Mouse (Mus musculus) ES-E14 (cell line): ENCODE data around the gene Zbtb37. TPM values are rescaled to one million over a fixed set of nuclear protein-coding genes. Genes with fewer than 3 reads are reported as not detected.

ENCODE experiments used
- DNase-seq: peaks from one replicate; pipeline ENCODE4 v3.0.0-alpha.2; 2013; ENCODE audit warnings: low read depth, low spot score
- H3K27ac ChIP-seq: 2 replicates; pipeline ENCODE4 v1.5.1; 2012; ENCODE audit warnings: low read depth, mild to moderate bottlenecking, low read length, moderate library complexity, mixed read lengths; ENCODE audit not compliant: poor library complexity, insufficient read depth, severe bottlenecking
- H3K36me3 ChIP-seq: 2 replicates; pipeline ENCODE4 v1.6.1; 2012; ENCODE audit warnings: mild to moderate bottlenecking, low read length, moderate library complexity, mixed read lengths; ENCODE audit not compliant: control insufficient read depth, poor library complexity, insufficient read depth, severe bottlenecking
- H3K4me1 ChIP-seq, 2 experiments: fragments of 150-350 bp in 1 of 2; sonication (generic) in 1 of 2; 2 replicates each; pipeline ENCODE4 v1.6.1; 2012; ENCODE audit warnings: low read length in 2 of 2, mild to moderate bottlenecking in 1 of 2, mixed read lengths in 1 of 2; ENCODE audit not compliant: control insufficient read depth in 2 of 2, insufficient read depth in 2 of 2, poor library complexity in 1 of 2
- H3K4me3 ChIP-seq, 2 experiments: fragments of 150-350 bp in 1 of 2; sonication (generic) in 1 of 2; 2 replicates each; pipeline ENCODE4 v1.5.1; 2012; ENCODE audit warnings: low read length in 2 of 2, low read depth in 1 of 2, mild to moderate bottlenecking in 1 of 2, mixed read lengths in 1 of 2; ENCODE audit not compliant: insufficient read depth in 1 of 2, poor library complexity in 1 of 2, severe bottlenecking in 1 of 2
- H3K9ac ChIP-seq: 2 replicates; pipeline ENCODE4 v1.6.1; 2012; ENCODE audit warnings: low read depth, mild to moderate bottlenecking, low read length, mixed read lengths; ENCODE audit not compliant: poor library complexity, insufficient read depth, severe bottlenecking
- H3K9me3 ChIP-seq: fragments of 150-350 bp; sonication (generic); 2 replicates; pipeline ENCODE4 v1.6.1; 2012; ENCODE audit warnings: low read depth, mild to moderate bottlenecking, low read length; ENCODE audit not compliant: control insufficient read depth, insufficient read depth
- CHD2 ChIP-seq: IDR thresholded peaks from 2 replicates; pipeline ENCODE4 v1.6.1; 2014; ENCODE audit warnings: mild to moderate bottlenecking, low read depth, low read length, inconsistent platforms
- HCFC1 ChIP-seq: IDR thresholded peaks from 2 replicates; pipeline ENCODE4 v1.6.1; 2012; ENCODE audit warnings: low read length, inconsistent platforms, borderline replicate concordance; ENCODE audit not compliant: insufficient read depth
- MAFK ChIP-seq: IDR thresholded peaks from 2 replicates; pipeline ENCODE4 v1.6.1; 2014; ENCODE audit warnings: mild to moderate bottlenecking, low read depth, low read length, inconsistent platforms; ENCODE audit not compliant: insufficient read depth
- ZC3H11A ChIP-seq: IDR thresholded peaks from 2 replicates; pipeline ENCODE4 v1.6.1; 2012; ENCODE audit warnings: low read depth, mild to moderate bottlenecking, inconsistent platforms, low read length, borderline replicate concordance
- ZNF384 ChIP-seq: IDR thresholded peaks from 2 replicates; pipeline ENCODE4 v1.6.1; 2012; ENCODE audit warnings: low read depth, low read length, inconsistent platforms
- in situ Hi-C, 2 experiments: fragments of 600-800 bp; cut with MboI; formaldehyde crosslinking; loops; one replicate each; pipeline ENCODE4 v1.15.1; 2025; ENCODE audit warnings: low sequenced_read_pairs in 2 of 2, inconsistent platforms in 1 of 2; ENCODE audit not compliant: unreplicated experiment in 2 of 2
- total RNA-seq: library from RNA; depleted of rRNA; stranded (reverse); fragments of 300-350 nt; gene quantifications from 2 replicates; pipeline ENCODE4 v1.2.3, GENCODE M21; 2012; rRNA removed

Zbtb37 gene
- total RNA-seq, 1 experiment: 13.0 TPM

- Histone ChIP-seq H3K4me3 (no peak overlapping the region), H3K9ac (no peak overlapping the region), H3K27ac (no peak overlapping the region), H3K36me3 (peaks cover 4% of the 10 kb centered on the region), H3K4me1 (no peaks in the 10 kb centered on the region), H3K9me3 (no peaks in the 10 kb centered on the region)
- TF ChIP-seq ZNF384 (no peak), MAFK (no peak), HCFC1 (no peak), CHD2 (no peak), ZC3H11A (no peak)
- DNase-seq: no peak
- in situ Hi-C loops: no loop called here
Measured at GRCm38 (mm10) chr1:160968643-160969042, 66.0 kb downstream of the Zbtb37 start.

GRCm38 (mm10) chr1:160967268-160967667 lies 67.4 kb downstream of the Zbtb37 start:
- no peak overlapping the region for H3K9ac ChIP-seq
- no peaks in the 10 kb centered on the region for H3K9me3 ChIP-seq
- TF ChIP-seq HCFC1 (no peak), ZC3H11A (no peak), ZNF384 (no peak), CHD2 (no peak), MAFK (no peak)
- H3K27ac ChIP-seq: no peak overlapping the region
- H3K36me3 ChIP-seq: peaks cover 10% of the 10 kb centered on the region
- in situ Hi-C loops: no loop called here
- H3K4me1 ChIP-seq: no peaks in the 10 kb centered on the region
- no peak for DNase-seq
- no peak overlapping the region for H3K4me3 ChIP-seq

GRCm38 (mm10) chr1:160963199-160963598 lies 71.5 kb downstream of the Zbtb37 start:
- H3K36me3 ChIP-seq: peaks cover 12% of the 10 kb centered on the region
- H3K4me3 ChIP-seq: no peak overlapping the region
- DNase-seq: no peak
- H3K27ac ChIP-seq: no peak overlapping the region
- no peaks in the 10 kb centered on the region for H3K4me1 ChIP-seq
- in situ Hi-C loops: no loop called here
- TF ChIP-seq MAFK (no peak), ZC3H11A (no peak), CHD2 (no peak), ZNF384 (no peak), HCFC1 (no peak)
- no peaks in the 10 kb centered on the region for H3K9me3 ChIP-seq
- no peak overlapping the region for H3K9ac ChIP-seq

Other genes starting within 250 kb of the Zbtb37 start
- gene Rabgap1l, start 241.6 kb downstream of the Zbtb37 start, total RNA-seq: 10.3 and 18.1 TPM in 2 replicates
- 23.2 and 24.9 TPM in 2 replicates for gene Rc3h1, start 128.4 kb downstream of the Zbtb37 start, total RNA-seq
- gene Serpinc1, start 56.3 kb downstream of the Zbtb37 start, total RNA-seq: 0.89 and 1.4 TPM in 2 replicates
- gene Dars2, start 35.8 kb upstream of the Zbtb37 start, total RNA-seq: 38.7 and 39.8 TPM in 2 replicates
- 5.1 and 6.2 TPM in 2 replicates for gene Cenpl, start 35.9 kb upstream of the Zbtb37 start, total RNA-seq
- gene Klhl20, start 96.7 kb upstream of the Zbtb37 start, total RNA-seq: 8.9 and 10.2 TPM in 2 replicates
- 4.2 and 4.3 TPM in 2 replicates for gene Ankrd45, start 107.8 kb upstream of the Zbtb37 start, total RNA-seq
- gene Tex50, start 124.5 kb upstream of the Zbtb37 start, total RNA-seq: not detected in 2 replicates
- 268 and 390 TPM in 2 replicates for gene Prdx6, start 216.4 kb upstream of the Zbtb37 start, total RNA-seq